Mouse (Mus musculus): ENCODE measurements at regions not wholly inside any gene's neighbourhood (a gene's known extent, or its start where the extent isn't known, plus 50 kb on each side); places are given as distances from the start of the nearest gene placed in this dataset.

DNA sequence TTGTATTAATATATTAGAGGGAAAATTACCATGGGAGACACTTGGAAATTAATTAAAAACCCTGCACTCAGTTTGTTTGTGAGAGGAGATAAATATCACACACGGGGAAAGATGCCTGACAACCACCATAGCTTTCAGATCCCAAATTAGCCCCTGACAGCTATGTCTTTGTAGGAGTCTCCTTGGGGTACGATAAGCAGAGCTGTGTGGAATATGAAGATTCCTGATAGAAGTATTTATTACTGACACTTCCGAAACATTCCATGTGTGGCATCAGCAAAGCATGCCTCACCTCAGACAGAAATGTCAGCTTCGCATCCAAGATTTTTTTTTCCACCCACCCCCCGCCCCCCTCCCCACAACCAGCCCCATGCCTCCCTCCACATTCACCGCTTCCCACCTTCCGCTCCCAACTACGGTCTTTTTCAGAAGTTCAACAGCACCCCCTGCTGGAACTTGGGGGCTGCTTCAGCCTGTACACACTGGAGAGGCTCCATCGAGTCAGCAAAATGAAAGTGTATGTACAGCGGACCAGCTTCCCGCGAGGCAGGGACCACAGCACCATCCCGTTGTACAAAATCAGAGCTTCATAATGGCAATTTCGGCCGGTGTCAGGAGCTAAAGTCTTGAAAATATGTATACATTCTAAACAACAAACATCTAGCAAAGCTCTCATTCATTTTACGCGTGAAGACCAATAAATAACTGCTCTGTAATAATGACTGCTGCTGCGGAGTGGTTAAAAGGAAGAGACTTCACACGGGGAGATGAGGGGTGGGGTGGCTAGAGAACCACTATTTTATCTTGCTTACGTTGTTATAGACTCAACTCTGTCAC, 66.7 kb downstream of the Rwdd3 start:
- peak; percentile 74 for DNase-seq

DNA sequence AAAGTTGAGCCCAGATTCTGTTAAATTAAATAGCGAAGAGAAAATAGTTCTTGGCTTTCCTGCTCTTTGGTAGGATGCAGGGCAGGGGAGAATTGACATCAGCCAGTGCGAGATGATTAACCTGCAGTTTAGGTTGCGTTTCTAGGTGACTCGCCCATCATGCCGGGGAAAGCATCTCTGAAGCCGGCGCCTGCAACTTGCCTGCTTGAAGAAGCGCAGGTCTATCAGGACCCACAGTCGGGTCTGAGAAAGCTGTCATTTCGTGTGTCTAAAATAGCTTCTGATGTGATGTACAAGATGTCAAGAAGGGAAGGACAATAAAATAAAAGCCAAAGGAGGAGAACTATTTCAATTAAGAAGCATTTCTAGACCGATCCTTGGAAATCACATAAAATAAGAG, 68.6 kb downstream of the Rwdd3 start:
- no peak for DNase-seq

DNA sequence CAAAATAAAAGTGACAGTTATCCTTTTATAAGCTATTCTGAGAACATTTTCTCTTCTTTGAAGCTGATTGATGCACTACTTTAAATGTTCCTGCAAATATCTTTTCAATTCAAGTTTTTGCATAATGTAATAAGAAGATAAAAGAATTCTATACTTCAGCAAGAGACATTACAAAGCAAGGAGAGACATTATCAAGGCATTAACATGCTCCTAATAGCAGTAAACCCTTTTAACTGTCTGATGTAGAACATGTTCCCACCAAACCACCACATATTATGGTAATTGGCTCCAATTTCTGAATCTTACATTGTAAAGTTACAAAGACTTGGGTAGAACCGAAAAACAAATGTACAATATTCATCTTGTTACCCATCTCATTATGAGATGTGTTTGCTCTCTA, 69.4 kb downstream of the Rwdd3 start:
- DNase-seq = no peak

DNA sequence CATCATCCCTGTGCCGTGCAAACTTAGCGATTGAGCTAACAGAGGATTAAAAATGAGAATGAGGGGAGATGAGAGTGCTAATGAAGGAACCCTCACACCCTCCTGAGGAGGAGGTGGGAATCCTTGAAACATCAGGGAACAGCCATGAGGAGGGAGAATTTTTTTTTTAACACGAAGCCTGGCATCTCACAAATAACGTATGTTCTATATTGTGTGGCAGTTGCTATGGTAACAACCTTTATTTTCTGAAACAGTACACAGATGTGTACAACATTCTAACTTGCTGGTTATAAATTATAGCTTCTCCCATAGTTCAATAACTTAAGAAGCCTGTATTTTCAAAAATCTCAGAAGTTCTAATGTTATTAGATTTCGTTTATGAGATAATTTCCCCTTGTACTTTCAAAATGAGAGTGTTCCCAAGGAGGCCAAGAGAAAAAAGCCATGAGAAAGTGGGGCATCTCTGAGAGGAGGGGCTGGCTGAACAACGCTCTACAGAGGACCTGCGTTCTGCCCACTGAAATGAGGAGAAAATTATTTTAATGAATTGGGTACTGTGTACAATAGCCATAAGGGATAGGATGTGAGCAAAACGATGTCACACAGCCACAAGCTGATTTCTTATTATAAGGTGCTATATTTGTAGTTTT, 71.2 kb downstream of the Rwdd3 start:
- DNase-seq = no peak

DNA sequence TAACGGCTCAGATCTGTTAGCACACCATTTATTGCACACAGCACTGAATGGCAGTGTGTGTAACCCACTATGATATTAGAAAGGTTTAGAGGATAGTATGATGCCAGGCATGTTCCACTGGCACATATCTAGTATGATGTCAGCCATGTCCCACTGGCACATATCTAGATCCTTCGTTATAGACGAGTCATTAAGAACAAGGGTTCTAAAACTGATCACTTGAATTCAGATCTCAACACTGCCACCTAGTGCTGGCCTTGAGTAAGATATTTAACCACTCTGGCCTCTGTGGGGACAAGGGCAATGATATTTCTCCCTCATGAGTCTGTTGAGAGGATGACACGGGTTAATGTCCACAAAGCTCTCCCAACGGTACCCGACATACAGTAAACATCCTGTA, 78.0 kb downstream of the Rwdd3 start:
- DNase-seq = peak; percentile 24

DNA sequence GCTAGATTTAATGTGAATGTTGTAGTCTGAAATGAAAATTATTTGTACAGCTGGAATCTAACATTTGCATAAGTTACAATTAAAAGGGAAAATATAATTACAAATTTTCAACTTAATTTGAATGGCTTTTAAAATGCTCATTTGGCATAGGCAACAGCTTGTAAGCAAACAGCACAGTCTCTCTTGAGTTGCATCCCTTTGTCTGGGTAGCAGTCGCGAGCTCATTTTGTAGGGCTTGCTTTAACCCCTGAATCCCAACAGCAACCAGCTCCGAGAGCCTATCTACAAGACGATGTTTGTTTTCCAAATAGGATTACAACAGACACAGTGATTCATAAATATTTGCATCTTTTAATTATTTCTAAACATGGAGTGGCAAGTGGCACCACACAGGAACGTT, 82.8 kb downstream of the Rwdd3 start:
- no peak for DNase-seq

DNA sequence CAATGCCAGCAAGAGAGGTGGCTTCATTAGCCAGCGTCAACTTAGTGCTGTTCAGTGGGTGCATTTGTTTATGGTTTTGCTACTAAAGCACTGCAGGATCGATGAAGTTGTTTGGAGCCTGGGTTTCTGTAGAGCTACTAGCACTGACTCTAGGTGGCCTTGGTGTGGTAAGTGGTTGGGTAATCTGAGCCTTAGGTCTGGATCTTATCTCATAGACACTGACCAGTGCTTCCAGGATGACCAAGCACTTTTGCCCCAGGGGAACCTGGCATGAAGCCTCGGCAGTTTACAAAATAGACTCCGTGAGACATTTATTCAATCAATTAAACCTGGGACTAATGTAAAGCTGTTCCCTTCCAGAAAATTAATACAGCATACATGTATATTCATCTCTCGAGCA, 102.8 kb downstream of the Rwdd3 start:
- no peak for DNase-seq

DNA sequence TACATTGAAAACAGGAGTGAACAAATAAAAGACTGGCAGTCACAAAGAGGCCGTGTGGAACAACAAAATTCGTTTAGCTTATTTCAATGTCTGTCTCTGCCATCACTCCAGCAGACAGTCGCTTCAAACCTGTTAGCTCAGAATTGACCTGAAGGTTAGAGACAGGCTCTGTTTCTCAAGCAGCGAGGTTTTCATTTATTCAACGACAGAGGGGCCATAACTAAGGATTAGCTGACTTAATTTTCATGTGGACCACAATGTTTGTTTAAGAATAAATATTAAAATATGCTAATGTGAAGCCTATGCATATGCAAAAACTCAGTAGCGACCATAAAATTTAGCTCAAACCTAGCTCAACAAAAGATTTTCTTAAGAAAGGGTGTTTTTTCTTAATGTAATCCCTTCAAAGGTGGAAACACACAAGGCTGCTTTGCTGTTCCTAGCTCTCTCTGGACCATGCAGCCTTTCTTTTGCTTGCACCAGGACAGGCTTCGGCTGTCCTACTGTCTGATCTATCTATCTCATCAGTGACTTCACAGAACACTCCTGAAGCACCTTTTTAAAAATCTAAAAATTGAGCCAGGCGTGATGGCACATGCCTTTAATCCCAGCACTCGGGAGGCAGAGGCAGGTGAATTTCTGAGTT, 135.5 kb downstream of the Rwdd3 start:
- no peak for DNase-seq

DNA sequence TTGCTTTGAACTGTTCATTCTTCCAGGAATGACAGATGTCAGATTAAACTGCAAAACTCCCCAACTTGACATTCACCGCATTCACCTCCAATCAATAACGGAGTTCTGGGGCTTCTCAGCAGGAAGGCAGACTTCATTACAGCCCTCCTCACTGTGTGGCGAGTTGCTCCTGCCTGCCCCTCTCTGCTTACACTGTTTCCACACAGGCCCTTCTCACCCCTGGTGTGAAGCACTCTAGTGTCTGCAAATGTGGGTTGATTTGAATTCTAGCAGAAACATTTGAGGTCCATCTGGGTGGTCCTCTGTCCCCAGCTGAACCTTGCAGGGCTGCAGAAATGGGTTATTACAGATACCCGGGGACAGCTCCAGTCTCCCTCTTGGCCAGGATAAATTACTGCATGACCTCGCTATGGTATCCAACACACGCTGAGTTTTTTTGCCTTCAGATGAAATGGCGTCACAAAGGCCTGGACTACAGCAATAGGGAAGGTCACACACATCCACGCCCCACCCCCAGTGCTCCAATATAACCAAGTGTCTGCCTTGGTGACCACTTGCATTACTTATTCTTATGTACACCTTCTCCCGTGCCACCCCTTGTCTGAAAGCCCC, 145.8 kb downstream of the Rwdd3 start:
- DNase-seq = no peak

DNA sequence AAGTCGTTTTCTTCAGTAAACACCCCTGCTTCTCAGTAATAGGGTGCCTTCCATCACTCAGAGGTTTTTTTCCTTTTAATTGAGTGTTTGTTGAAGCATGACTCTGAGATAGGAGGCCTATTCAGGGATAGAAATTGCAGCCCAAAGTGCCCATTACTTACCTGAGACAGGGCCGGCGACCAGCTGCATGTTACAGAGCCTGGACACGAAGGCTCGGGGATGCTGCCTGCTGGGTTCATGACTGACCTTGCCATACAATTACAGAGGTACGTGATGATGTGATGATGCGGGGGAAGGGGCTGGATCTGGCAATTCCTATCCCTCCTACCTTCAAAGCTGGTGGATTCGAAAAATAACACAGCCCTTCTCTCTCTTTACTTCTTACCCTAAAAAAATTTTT, 146.7 kb downstream of the Rwdd3 start:
- DNase-seq = no peak

DNA sequence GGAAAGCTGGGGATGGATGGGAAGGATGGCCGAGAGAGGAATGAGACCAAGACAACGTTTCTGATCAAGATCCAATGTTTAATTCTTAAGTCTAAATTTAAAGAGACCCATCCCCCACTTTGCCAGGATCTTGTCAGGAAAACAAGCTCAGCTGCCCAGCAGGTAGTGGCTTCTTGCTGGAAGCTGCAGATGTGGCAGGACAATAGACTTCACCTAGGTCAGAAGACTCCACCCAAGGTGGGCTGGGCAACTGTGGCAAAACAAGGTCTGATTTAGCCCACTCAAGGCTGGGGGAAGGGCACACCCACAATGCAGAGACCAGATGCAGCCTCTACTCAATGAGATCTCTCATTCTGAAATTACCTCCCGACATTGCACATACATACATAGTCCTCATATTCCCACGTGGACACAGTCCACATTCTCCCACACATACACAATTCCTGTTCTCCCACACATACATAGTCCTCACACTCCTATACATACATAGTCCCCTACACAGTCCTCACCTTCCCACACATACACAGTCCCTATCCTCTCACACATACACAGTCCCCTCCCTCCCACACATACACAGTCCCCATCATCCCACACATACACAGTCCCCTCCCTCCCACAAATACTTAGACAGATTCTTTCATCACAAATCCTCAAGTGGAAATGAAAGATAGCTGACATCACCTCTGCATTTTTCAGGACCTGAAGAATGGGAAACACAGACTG, 150.2 kb downstream of the Rwdd3 start:
- DNase-seq = no peak

DNA sequence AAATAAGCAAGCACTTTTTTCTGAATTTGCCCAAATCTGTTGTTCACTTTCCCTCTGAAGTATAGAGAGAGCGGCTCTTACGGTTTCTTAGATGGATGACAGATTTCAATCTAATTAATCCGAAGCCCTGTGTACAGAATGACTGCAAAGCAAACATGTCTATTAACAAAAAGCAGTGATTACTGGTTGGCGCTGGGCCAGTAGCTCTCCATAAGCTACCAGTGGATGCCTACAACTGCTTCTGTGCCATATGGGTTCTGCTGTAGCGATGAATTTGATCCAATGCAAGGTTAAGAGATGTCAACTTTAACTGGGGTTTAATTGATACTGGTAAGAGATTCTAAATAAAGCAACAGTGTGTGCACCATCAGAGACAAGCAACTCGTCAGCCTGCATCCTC, 162.3 kb downstream of the Rwdd3 start:
- DNase-seq = no peak

DNA sequence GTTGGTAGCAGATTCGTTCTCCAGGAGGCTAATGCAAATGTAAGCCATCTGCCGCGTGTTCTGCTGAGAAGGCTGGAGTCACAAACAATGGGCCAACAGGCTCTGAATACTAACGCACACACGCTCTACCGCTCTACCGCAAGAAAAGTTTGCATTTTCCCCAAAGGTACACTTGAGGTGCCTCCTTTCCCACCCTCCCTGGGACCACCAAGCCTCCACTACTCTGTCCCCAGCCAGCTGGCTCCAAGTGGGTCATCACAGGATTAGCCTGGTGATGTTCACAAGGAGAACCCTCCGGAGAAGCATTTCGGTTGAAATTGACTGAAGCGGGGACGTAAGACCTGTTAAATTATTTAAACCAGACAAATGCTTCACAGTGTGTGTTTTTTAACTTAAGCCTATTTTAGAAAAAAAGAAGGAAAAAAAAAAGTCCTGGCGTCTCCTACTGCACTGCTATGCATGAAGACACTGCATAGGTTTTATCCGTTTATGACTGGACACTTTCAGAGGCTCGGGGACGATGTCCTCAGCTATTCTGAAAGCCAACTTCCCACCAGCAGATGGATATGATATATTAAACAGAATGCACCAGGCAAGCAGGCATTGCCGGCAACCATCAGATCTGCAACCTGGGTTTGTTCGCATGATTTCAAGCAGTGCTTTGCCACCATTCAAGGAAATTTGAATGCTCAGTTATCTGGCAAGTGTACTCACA, 187.8 kb downstream of the Rwdd3 start:
- no peak for DNase-seq

DNA sequence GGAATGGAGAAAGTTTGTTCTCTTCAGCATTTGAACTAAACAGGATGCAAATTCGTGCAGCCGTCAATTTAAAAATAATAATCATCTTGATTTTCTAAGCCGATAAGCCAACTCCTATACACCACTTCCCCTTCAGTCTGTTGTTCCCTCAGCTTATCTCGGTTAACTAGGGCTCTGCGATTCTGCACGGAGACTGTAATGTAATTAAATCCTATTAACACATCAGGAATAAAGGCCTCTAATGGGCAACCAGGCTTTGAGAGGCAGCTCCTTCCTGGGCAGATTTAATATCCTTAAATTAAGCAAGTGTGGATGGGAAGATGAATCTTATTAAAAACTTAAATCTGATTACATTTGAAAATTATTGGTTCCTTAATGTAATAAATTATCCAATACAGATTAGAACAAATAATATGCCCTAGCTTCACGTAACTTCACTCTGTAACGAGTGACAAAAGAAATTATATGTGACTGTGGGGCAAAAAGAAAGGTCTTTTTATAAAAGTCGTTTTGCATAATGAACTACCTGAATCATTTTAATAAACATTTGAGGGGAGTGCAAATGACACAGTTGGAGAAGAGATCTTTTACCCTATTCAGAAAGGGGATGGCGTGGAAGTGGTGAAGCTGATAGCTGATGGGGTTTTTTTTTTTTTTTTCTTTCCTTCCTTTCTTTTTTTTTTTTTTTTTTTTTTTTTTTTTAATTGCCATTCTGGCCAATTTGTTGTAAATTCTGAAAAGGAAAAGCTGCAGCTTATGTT, 188.5 kb downstream of the Rwdd3 start:
- DNase-seq = no peak

DNA sequence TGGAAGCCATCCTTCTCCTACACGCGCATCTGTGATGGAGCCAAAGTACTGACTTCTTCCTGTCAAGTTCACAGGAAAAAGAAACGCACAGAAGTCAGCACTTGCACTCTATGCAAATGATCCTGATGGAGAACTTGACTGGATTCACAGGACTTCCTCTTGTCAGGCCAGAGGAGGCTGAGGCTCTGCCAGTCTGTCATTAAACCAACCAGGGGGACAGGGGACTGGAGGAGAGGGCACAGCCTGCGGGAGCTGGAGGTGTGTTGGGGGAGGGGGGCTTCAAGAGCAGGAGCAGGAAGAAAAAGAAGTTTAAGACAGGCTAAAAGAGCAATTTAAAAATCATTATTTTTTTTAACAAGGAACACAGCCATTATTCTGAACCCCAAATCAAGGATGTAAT, 189.3 kb downstream of the Rwdd3 start:
- DNase-seq = no peak

DNA sequence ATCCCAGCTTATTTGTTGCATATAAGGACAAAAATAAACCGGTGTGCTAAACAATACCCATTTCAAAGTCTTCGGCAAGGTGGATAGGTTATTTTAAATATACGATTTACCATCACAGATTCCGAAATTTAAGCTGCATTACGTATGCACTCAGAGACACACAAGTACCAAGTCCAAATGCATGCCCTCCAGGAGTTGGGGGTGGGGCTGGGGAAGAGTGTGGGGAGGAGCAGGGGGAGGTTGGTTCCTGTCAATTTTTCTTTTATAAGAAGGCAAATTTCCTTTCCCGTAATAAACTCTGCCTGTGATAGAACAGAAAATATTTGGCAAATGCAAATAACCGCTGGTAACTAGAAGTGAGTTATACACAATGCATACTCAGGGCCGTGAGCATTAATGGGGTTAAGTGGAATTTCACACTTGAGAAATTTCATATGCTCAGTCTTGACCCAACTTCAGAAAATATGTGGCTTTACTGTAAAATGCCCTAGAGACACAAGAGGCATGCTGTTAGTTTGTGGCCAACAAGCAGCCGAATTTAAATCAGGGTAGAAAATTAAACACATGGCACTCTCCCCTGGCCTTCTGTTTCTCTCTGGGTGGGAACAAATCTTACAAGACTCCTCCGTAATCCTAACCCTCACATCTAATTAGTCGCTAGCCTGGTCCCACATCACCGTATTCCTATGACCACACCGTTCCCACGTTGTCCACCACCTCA, 200.6 kb downstream of the Rwdd3 start:
- DNase-seq = no peak

DNA sequence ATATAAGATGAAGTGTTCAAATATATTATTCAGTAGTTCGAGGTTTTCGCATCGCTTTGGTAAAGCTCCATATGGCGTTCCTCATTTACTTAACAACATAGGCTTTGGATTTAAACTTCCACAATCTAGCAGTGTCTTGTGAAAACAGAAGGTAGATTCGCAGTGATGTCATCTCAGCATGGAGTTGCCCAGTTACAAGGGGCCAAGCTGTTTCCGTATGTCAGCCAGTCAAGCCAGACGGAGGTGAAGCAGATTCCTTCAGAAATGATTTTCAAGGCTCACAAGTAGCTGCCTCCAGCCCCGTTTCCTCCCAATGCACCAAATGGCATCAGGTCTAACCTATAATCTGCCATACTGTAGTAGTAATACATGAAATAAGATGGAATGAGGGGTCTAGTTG, 224.6 kb downstream of the Rwdd3 start:
- no peak for DNase-seq

DNA sequence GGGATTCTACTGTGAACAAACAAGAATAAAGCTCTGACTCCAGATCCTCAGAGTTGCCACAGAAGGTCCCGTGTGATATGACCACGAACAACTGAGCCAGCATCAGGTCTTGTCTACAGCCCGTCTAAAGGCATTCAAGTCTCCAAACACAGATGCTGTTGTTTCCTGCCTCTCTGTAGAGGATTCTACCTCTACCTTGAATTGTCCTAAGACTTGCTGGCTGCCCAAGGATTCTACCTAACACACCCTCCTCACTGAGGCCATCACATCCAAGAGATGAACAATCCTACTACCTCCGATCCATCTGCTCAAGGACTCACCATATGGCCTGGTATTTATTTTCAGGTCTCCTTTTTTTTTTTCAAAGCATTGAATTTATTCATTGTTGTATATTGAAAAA, 237.1 kb downstream of the Rwdd3 start:
- no peak for DNase-seq

DNA sequence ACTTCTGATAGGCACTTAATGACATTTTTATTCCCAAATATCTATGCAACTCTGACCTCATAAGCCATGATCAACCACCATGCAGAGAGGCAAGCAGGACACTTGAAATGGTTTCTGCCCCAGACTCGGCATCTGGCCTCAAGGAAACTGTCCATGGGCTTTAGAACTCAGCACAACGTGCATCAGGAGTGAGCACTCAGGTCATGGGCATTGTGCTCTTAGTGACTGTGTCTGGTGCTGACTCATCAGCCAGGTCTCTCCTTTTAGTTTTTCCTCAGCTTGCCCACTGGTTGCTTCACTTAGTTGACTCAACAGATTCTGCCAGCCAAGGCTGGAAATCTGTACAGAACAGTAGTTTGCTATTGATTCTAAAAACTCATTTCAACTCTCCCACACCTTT, 251.1 kb downstream of the Rwdd3 start:
- DNase-seq = no peak

DNA sequence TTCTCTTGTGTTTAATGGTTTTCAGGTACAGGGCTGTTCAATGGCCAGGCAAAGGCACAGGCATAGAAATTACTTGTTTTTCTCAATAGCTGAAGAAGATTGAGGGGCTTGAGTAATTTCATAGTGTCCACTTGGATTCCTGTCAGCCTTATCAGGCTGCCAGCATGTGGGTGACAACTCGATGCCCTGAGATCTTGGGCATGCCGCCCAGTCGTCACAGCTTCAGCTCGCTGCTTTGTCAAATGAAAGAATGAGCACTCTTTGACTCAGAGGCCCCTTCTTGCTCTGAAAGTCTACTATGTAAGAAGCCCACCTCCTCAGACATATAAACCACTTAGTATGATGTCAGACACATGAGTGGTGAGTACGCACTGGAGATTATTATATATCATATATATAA, 272.6 kb downstream of the Rwdd3 start:
- DNase-seq = no peak

DNA sequence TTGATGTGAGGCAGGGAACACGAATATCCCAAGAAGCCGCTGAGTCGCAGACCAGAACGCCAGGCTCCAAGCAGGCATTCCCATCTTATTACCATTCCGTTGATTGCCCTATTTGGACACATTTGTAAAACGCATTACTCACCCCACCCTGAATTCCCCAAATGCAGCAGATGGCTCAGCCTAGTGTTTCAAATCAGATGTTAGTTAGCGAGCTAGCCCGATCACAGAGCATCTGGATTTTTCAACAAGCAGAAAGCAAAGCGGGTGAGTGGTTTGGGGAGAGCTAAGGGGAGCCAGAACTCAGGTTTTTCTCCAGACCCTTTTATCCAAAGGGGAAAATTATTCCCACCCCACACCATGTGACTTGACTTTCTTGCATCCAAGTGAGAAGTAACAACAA, 273.2 kb downstream of the Rwdd3 start:
- no peak for DNase-seq

All from liver (tissue).